Mouse (Mus musculus): ENCODE measurements at regions not wholly inside any gene's neighbourhood (a gene's known extent, or its start where the extent isn't known, plus 50 kb on each side); places are given as distances from the start of the nearest gene placed in this dataset.

- Histone ChIP-seq H3K4me3 (ENCODE audit: low read depth, low read length) (no peak overlapping the region), H3K27ac (replicated peaks; ENCODE audit: low read depth, low read length) (no peak overlapping the region), H3K36me3 (ENCODE audit: control insufficient read depth, insufficient read depth, low read length) (no peaks in the 10 kb centered on the region), H3K4me2 (ENCODE audit: low read depth, low read length) (no peak overlapping the region), H3K9ac (ENCODE audit: low read depth, low read length) (no peak overlapping the region), H3K27me3 (replicated peaks; ENCODE audit: control insufficient read depth, insufficient read depth, low read length) (no peaks in the 10 kb centered on the region), H3K9me3 (ENCODE audit: control insufficient read depth, low read length) (no peaks in the 10 kb centered on the region), H3K4me1 (ENCODE audit: control insufficient read depth, insufficient read depth, low read length) (no peaks in the 10 kb centered on the region)
- DNase-seq (ENCODE audit: low spot score) (no peak), ATAC-seq (ENCODE audit: low read depth) (no peak)
- 47% methylated on average over 5 of the region's 5 CpGs for WGBS
These were observed 152.3 kb upstream of the Avpr1a start for GRCm38 (mm10) chr10:122295921-122296425.

- H3K4me1 ChIP-seq (ENCODE audit: control insufficient read depth, insufficient read depth, low read length): no peaks in the 10 kb centered on the region
- no peaks in the 10 kb centered on the region for H3K27me3 ChIP-seq (replicated peaks; ENCODE audit: control insufficient read depth, insufficient read depth, low read length)
- no peak overlapping the region for H3K27ac ChIP-seq (replicated peaks; ENCODE audit: low read depth, low read length)
- no peak overlapping the region for H3K4me2 ChIP-seq (ENCODE audit: low read depth, low read length)
- peak; percentile 25 for DNase-seq (ENCODE audit: low spot score)
- H3K9me3 ChIP-seq (ENCODE audit: control insufficient read depth, low read length): no peaks in the 10 kb centered on the region
- WGBS: 81% methylated on average over 2 of the region's 2 CpGs
- no peak overlapping the region for H3K4me3 ChIP-seq (ENCODE audit: low read depth, low read length)
- ATAC-seq (ENCODE audit: low read depth): no peak
- H3K9ac ChIP-seq (ENCODE audit: low read depth, low read length): no peak overlapping the region
- no peaks in the 10 kb centered on the region for H3K36me3 ChIP-seq (ENCODE audit: control insufficient read depth, insufficient read depth, low read length)
These were observed 156.7 kb upstream of the Avpr1a start for GRCm38 (mm10) chr10:122291611-122292010.

GRCm38 (mm10) chr10:122291091-122291490, 157.2 kb upstream of the Avpr1a start:
- Histone ChIP-seq H3K27me3 (replicated peaks; ENCODE audit: control insufficient read depth, insufficient read depth, low read length) (no peaks in the 10 kb centered on the region), H3K4me1 (ENCODE audit: control insufficient read depth, insufficient read depth, low read length) (no peaks in the 10 kb centered on the region), H3K4me2 (ENCODE audit: low read depth, low read length) (no peak overlapping the region), H3K9ac (ENCODE audit: low read depth, low read length) (no peak overlapping the region), H3K4me3 (ENCODE audit: low read depth, low read length) (no peak overlapping the region), H3K36me3 (ENCODE audit: control insufficient read depth, insufficient read depth, low read length) (no peaks in the 10 kb centered on the region), H3K9me3 (ENCODE audit: control insufficient read depth, low read length) (no peaks in the 10 kb centered on the region), H3K27ac (replicated peaks; ENCODE audit: low read depth, low read length) (no peak overlapping the region)
- WGBS: 48% methylated on average over 5 of the region's 5 CpGs
- ATAC-seq (ENCODE audit: low read depth) (no peak), DNase-seq (ENCODE audit: low spot score) (peak; percentile 71)

- no peak overlapping the region for H3K9ac ChIP-seq (ENCODE audit: low read depth, low read length)
- no peaks in the 10 kb centered on the region for H3K4me1 ChIP-seq (ENCODE audit: control insufficient read depth, insufficient read depth, low read length)
- no peak for ATAC-seq (ENCODE audit: low read depth)
- no peaks in the 10 kb centered on the region for H3K27me3 ChIP-seq (replicated peaks; ENCODE audit: control insufficient read depth, insufficient read depth, low read length)
- no peak for DNase-seq (ENCODE audit: low spot score)
- no peak overlapping the region for H3K27ac ChIP-seq (replicated peaks; ENCODE audit: low read depth, low read length)
- WGBS: 63% methylated on average over 1 of the region's 1 CpGs
- no peaks in the 10 kb centered on the region for H3K9me3 ChIP-seq (ENCODE audit: control insufficient read depth, low read length)
- no peak overlapping the region for H3K4me2 ChIP-seq (ENCODE audit: low read depth, low read length)
- no peaks in the 10 kb centered on the region for H3K36me3 ChIP-seq (ENCODE audit: control insufficient read depth, insufficient read depth, low read length)
- no peak overlapping the region for H3K4me3 ChIP-seq (ENCODE audit: low read depth, low read length)
These were observed 173.4 kb upstream of the Avpr1a start for GRCm38 (mm10) chr10:122274885-122275284.

- Histone ChIP-seq H3K9ac (ENCODE audit: low read depth, low read length) (no peak overlapping the region), H3K36me3 (ENCODE audit: control insufficient read depth, insufficient read depth, low read length) (no peaks in the 10 kb centered on the region), H3K27me3 (replicated peaks; ENCODE audit: control insufficient read depth, insufficient read depth, low read length) (no peaks in the 10 kb centered on the region), H3K9me3 (ENCODE audit: control insufficient read depth, low read length) (no peaks in the 10 kb centered on the region), H3K27ac (replicated peaks; ENCODE audit: low read depth, low read length) (no peak overlapping the region), H3K4me1 (ENCODE audit: control insufficient read depth, insufficient read depth, low read length) (no peaks in the 10 kb centered on the region), H3K4me3 (ENCODE audit: low read depth, low read length) (no peak overlapping the region), H3K4me2 (ENCODE audit: low read depth, low read length) (no peak overlapping the region)
- WGBS: 81% methylated on average over 3 of the region's 3 CpGs
- ATAC-seq (ENCODE audit: low read depth) (no peak), DNase-seq (ENCODE audit: low spot score) (peak; percentile 47)
These were observed 174.1 kb upstream of the Avpr1a start for GRCm38 (mm10) chr10:122274181-122274580.

GRCm38 (mm10) chr10:122264070-122264469, 166.9 kb upstream of the Rxylt1 start:
- ATAC-seq (ENCODE audit: low read depth): no peak
- 64% methylated on average over 1 of the region's 1 CpGs for WGBS

GRCm38 (mm10) chr10:122259354-122259753, 162.2 kb upstream of the Rxylt1 start:
- Histone ChIP-seq H3K27me3 (replicated peaks; ENCODE audit: control insufficient read depth, insufficient read depth, low read length) (no peaks in the 10 kb centered on the region), H3K36me3 (ENCODE audit: control insufficient read depth, insufficient read depth, low read length) (no peaks in the 10 kb centered on the region), H3K9ac (ENCODE audit: low read depth, low read length) (no peak overlapping the region), H3K9me3 (ENCODE audit: control insufficient read depth, low read length) (no peaks in the 10 kb centered on the region), H3K4me2 (ENCODE audit: low read depth, low read length) (no peak overlapping the region), H3K27ac (replicated peaks; ENCODE audit: low read depth, low read length) (no peak overlapping the region), H3K4me1 (ENCODE audit: control insufficient read depth, insufficient read depth, low read length) (no peaks in the 10 kb centered on the region), H3K4me3 (ENCODE audit: low read depth, low read length) (no peak overlapping the region)
- WGBS: 30% methylated on average over 4 of the region's 4 CpGs
- ATAC-seq (ENCODE audit: low read depth) (no peak), DNase-seq (ENCODE audit: low spot score) (no peak)

More at GRCm38 (mm10) chr10:122264070-122264469, 166.9 kb upstream of the Rxylt1 start:
- Histone ChIP-seq H3K27me3 (replicated peaks; ENCODE audit: control insufficient read depth, insufficient read depth, low read length) (no peaks in the 10 kb centered on the region), H3K4me3 (ENCODE audit: low read depth, low read length) (no peak overlapping the region), H3K36me3 (ENCODE audit: control insufficient read depth, insufficient read depth, low read length) (no peaks in the 10 kb centered on the region), H3K4me2 (ENCODE audit: low read depth, low read length) (no peak overlapping the region), H3K27ac (replicated peaks; ENCODE audit: low read depth, low read length) (no peak overlapping the region), H3K9ac (ENCODE audit: low read depth, low read length) (no peak overlapping the region), H3K4me1 (ENCODE audit: control insufficient read depth, insufficient read depth, low read length) (no peaks in the 10 kb centered on the region), H3K9me3 (ENCODE audit: control insufficient read depth, low read length) (no peaks in the 10 kb centered on the region)
- DNase-seq (ENCODE audit: low spot score): no peak

GRCm38 (mm10) chr10:122258711-122259110, 161.5 kb upstream of the Rxylt1 start:
- Histone ChIP-seq H3K4me1 (ENCODE audit: control insufficient read depth, insufficient read depth, low read length) (no peaks in the 10 kb centered on the region), H3K4me3 (ENCODE audit: low read depth, low read length) (no peak overlapping the region), H3K36me3 (ENCODE audit: control insufficient read depth, insufficient read depth, low read length) (no peaks in the 10 kb centered on the region), H3K9ac (ENCODE audit: low read depth, low read length) (no peak overlapping the region), H3K9me3 (ENCODE audit: control insufficient read depth, low read length) (no peaks in the 10 kb centered on the region), H3K27ac (replicated peaks; ENCODE audit: low read depth, low read length) (no peak overlapping the region), H3K4me2 (ENCODE audit: low read depth, low read length) (no peak overlapping the region), H3K27me3 (replicated peaks; ENCODE audit: control insufficient read depth, insufficient read depth, low read length) (no peaks in the 10 kb centered on the region)
- ATAC-seq (ENCODE audit: low read depth): no peak
- DNase-seq (ENCODE audit: low spot score): no peak
- 76% methylated on average over 3 of the region's 3 CpGs for WGBS

- Histone ChIP-seq H3K4me2 (ENCODE audit: low read depth, low read length) (no peak overlapping the region), H3K4me1 (ENCODE audit: control insufficient read depth, insufficient read depth, low read length) (no peaks in the 10 kb centered on the region), H3K27me3 (replicated peaks; ENCODE audit: control insufficient read depth, insufficient read depth, low read length) (no peaks in the 10 kb centered on the region), H3K27ac (replicated peaks; ENCODE audit: low read depth, low read length) (no peak overlapping the region), H3K36me3 (ENCODE audit: control insufficient read depth, insufficient read depth, low read length) (no peaks in the 10 kb centered on the region), H3K9ac (ENCODE audit: low read depth, low read length) (no peak overlapping the region), H3K4me3 (ENCODE audit: low read depth, low read length) (no peak overlapping the region), H3K9me3 (ENCODE audit: control insufficient read depth, low read length) (no peaks in the 10 kb centered on the region)
- DNase-seq (ENCODE audit: low spot score) (no peak), ATAC-seq (ENCODE audit: low read depth) (no peak)
- 66% methylated on average over 7 of the region's 7 CpGs for WGBS
These were observed 134.6 kb upstream of the Rxylt1 start for GRCm38 (mm10) chr10:122231818-122232217.
